In the genomic region with DNA sequence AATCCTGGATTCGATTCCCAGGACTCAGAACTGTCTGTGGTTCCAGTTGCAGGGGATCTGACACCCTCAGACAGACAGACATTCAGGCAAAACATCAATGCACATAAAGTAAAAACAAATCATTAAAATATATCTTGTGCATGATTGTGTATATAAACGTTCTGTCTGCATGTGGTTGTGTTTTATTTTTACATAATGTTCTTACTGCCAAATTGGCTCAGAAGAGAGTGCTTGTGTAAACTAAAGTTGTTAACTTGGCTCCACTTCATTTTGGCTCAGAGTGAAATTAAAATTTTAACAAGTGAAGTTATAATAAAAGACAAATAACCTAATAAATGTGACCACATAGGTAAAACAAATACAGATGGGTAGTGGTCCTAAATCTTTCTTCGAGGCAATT, we compare ENCODE assay signal across 22 mouse cellular contexts. TPM values are rescaled to one million over a fixed set of nuclear protein-coding genes. Genes with fewer than 3 reads are reported as not detected.
"Had no signal": no experiment of that assay in that cellular context is flagged by ENCODE, and none has a peak within 500 bp of the region (broad histone marks: within the 10 kb centered on the region; RNA-seq: fewer than 3 reads in every experiment).

No protein-coding gene starts in this region.

- ATAC-seq: liver, postnatal 0 days; midbrain, embryonic 13.5 days; midbrain, embryonic 15.5 days had no signal

- H3K4me1 ChIP-seq: liver, embryonic 13.5 days; liver, embryonic 15.5 days; lung, embryonic 15.5 days; megakaryocyte, embryonic 14.5 days; midbrain, embryonic 13.5 days; midbrain, embryonic 15.5 days; neural tube, embryonic 12.5 days; stomach, embryonic 15.5 days had no signal

- H3K27ac ChIP-seq: liver, embryonic 13.5 days; liver, embryonic 15.5 days; lung, embryonic 15.5 days; macrophage; midbrain, embryonic 13.5 days; midbrain, embryonic 15.5 days; neural tube, embryonic 12.5 days; stomach, embryonic 15.5 days had no signal

- DNase-seq: liver, embryonic 13.5 days; liver, postnatal 0 days; right cerebral cortex, postnatal 14 days; thymus, adult 2 months; thymus, postnatal 25 days; thymus, postnatal 4 days had no signal

- H3K4me3 ChIP-seq: liver, embryonic 13.5 days; liver, embryonic 15.5 days; lung, embryonic 15.5 days; megakaryocyte, embryonic 14.5 days; midbrain, embryonic 13.5 days; midbrain, embryonic 15.5 days; neural tube, embryonic 12.5 days; stomach, embryonic 15.5 days had no signal

- H3K36me3 ChIP-seq: liver, embryonic 13.5 days; liver, embryonic 15.5 days; lung, embryonic 15.5 days; midbrain, embryonic 13.5 days; midbrain, embryonic 15.5 days; neural tube, embryonic 12.5 days; stomach, embryonic 15.5 days had no signal

- H3K9ac ChIP-seq: liver, embryonic 13.5 days; liver, embryonic 15.5 days; liver, postnatal 0 days; lung, embryonic 15.5 days; midbrain, embryonic 13.5 days; midbrain, embryonic 15.5 days; neural tube, embryonic 12.5 days; stomach, embryonic 15.5 days had no signal

- H3K27me3 ChIP-seq: liver, embryonic 13.5 days; liver, embryonic 15.5 days; lung, embryonic 15.5 days; megakaryocyte, embryonic 14.5 days; midbrain, embryonic 13.5 days; midbrain, embryonic 15.5 days; neural tube, embryonic 12.5 days; stomach, embryonic 15.5 days had no signal

- H3K4me2 ChIP-seq: liver, embryonic 11.5 days; liver, embryonic 13.5 days; liver, embryonic 15.5 days; lung, embryonic 15.5 days; midbrain, embryonic 11.5 days; midbrain, embryonic 13.5 days; midbrain, embryonic 15.5 days; neural tube, embryonic 12.5 days; stomach, embryonic 15.5 days had no signal

- H3K9me3 ChIP-seq: liver, embryonic 13.5 days; liver, embryonic 15.5 days; lung, embryonic 15.5 days; megakaryocyte, embryonic 14.5 days; midbrain, embryonic 13.5 days; midbrain, embryonic 15.5 days; neural tube, embryonic 12.5 days; stomach, embryonic 15.5 days had no signal

RNA-seq across cellular contexts. Expression of gene Rnase13, which starts 44.8 kb away (rescaled TPM):
- total RNA-seq: megakaryocyte progenitor cell, adult 5-6 weeks; midbrain, postnatal 0 days; monocyte, adult 5-6 weeks; neutrophil, adult 5-6 weeks had no signal
- polyA plus RNA-seq: liver, embryonic 11.5 days; liver, embryonic 13.5 days; liver, embryonic 15.5 days; liver, postnatal 0 days; lung, embryonic 15.5 days; macrophage; midbrain, embryonic 11.5 days; midbrain, embryonic 13.5 days; midbrain, embryonic 15.5 days; midbrain, postnatal 0 days; neural tube, embryonic 12.5 days; neural tube, embryonic 14.5 days; spleen, adult 2 months; stomach, embryonic 15.5 days; thymus, adult 2 months had no signal

RNA-seq across cellular contexts. Expression of gene Tmem253, which starts 48.1 kb away (rescaled TPM):
- total RNA-seq: midbrain, postnatal 0 days; monocyte, adult 5-6 weeks; neutrophil, adult 5-6 weeks had no signal

RNA-seq across cellular contexts. Expression of gene Tppp2, which starts 49.2 kb away (rescaled TPM):
- total RNA-seq: megakaryocyte progenitor cell, adult 5-6 weeks; midbrain, postnatal 0 days; monocyte, adult 5-6 weeks; neutrophil, adult 5-6 weeks had no signal
- polyA plus RNA-seq: liver, embryonic 11.5 days; liver, embryonic 13.5 days; liver, embryonic 15.5 days; liver, postnatal 0 days; lung, embryonic 15.5 days; macrophage; midbrain, embryonic 11.5 days; midbrain, embryonic 13.5 days; midbrain, embryonic 15.5 days; midbrain, postnatal 0 days; neural tube, embryonic 12.5 days; neural tube, embryonic 14.5 days; spleen, adult 2 months; stomach, embryonic 15.5 days; thymus, adult 2 months had no signal
